Mouse (Mus musculus) adrenal gland, adult (tissue): ENCODE data around the gene Vps35l.
A peak's percentile ranks its signal among the peaks of the same experiment; 100 is the strongest.

ENCODE experiments used
- DNase-seq, 2 experiments: peaks; one replicate each; pipeline ENCODE4 v3.0.0; 2022 to 2023; ENCODE audit warnings: low spot score in 1 of 2; ENCODE audit not compliant: inconsistent age in 2 of 2

The Vps35l gene

GRCm38 (mm10) chr7:118775991-118776390 lies 36.0 kb downstream of the Vps35l start:
- DNase-seq: no peak

GRCm38 (mm10) chr7:118776491-118776890 lies 36.5 kb downstream of the Vps35l start:
- DNase-seq: no peak

- DNase-seq: peak in 1 of 2 experiments; percentile 49
Observed at GRCm38 (mm10) chr7:118777598-118778394, 37.8 kb downstream of the Vps35l start.

GRCm38 (mm10) chr7:118778561-118778960 lies 38.5 kb downstream of the Vps35l start:
- DNase-seq: no peak

- no peak for DNase-seq
Observed at GRCm38 (mm10) chr7:118783305-118784001, 43.4 kb downstream of the Vps35l start.

GRCm38 (mm10) chr7:118786091-118786490 lies 46.1 kb downstream of the Vps35l start:
- DNase-seq: no peak

GRCm38 (mm10) chr7:118787326-118787725 lies 47.3 kb downstream of the Vps35l start:
- DNase-seq: no peak

GRCm38 (mm10) chr7:118788481-118788880 lies 48.5 kb downstream of the Vps35l start:
- peak; percentile 68 to 82 for DNase-seq

GRCm38 (mm10) chr7:118790292-118790691 lies 50.3 kb downstream of the Vps35l start:
- no peak for DNase-seq

GRCm38 (mm10) chr7:118793899-118794298 lies 53.9 kb downstream of the Vps35l start:
- DNase-seq: no peak

GRCm38 (mm10) chr7:118795779-118796178 lies 55.8 kb downstream of the Vps35l start:
- DNase-seq: no peak

GRCm38 (mm10) chr7:118796838-118797237 lies 56.8 kb downstream of the Vps35l start:
- DNase-seq: no peak

GRCm38 (mm10) chr7:118797600-118797999 lies 57.6 kb downstream of the Vps35l start:
- peak in 1 of 2 experiments; percentile 46 for DNase-seq

GRCm38 (mm10) chr7:118798105-118798570 lies 58.1 kb downstream of the Vps35l start:
- DNase-seq: peak in 1 of 2 experiments; percentile 36

GRCm38 (mm10) chr7:118800112-118800734 lies 60.2 kb downstream of the Vps35l start:
- no peak for DNase-seq

- DNase-seq: no peak
Observed at GRCm38 (mm10) chr7:118801791-118802190, 61.8 kb downstream of the Vps35l start.

GRCm38 (mm10) chr7:118803425-118803824 lies 63.4 kb downstream of the Vps35l start:
- DNase-seq: no peak

- no peak for DNase-seq
Observed at GRCm38 (mm10) chr7:118806631-118807411, 66.8 kb downstream of the Vps35l start.

- no peak for DNase-seq
Observed at GRCm38 (mm10) chr7:118807899-118808298, 67.9 kb downstream of the Vps35l start.

GRCm38 (mm10) chr7:118811407-118812106 lies 71.5 kb downstream of the Vps35l start:
- no peak for DNase-seq
